Mouse (Mus musculus) ES-E14 (cell line): Measurements from ENCODE around the gene Hnrnpl.

ENCODE experiments used
- CHD2 ChIP-seq: IDR thresholded peaks from 2 replicates; pipeline ENCODE4 v1.6.1; 2014; ENCODE audit warnings: mild to moderate bottlenecking, low read depth, low read length, inconsistent platforms
- HCFC1 ChIP-seq: IDR thresholded peaks from 2 replicates; pipeline ENCODE4 v1.6.1; 2012; ENCODE audit warnings: low read length, inconsistent platforms, borderline replicate concordance; ENCODE audit not compliant: insufficient read depth
- MAFK ChIP-seq: IDR thresholded peaks from 2 replicates; pipeline ENCODE4 v1.6.1; 2014; ENCODE audit warnings: mild to moderate bottlenecking, low read depth, low read length, inconsistent platforms; ENCODE audit not compliant: insufficient read depth

GRCm38 (mm10) chr7:28785161-28785560 is 23.2 kb upstream of the Hnrnpl start:
- TF ChIP-seq MAFK (no peak), CHD2 (no peak), HCFC1 (no peak)
